Mouse (Mus musculus): ENCODE measurements around the gene Plekha6.

DNA sequence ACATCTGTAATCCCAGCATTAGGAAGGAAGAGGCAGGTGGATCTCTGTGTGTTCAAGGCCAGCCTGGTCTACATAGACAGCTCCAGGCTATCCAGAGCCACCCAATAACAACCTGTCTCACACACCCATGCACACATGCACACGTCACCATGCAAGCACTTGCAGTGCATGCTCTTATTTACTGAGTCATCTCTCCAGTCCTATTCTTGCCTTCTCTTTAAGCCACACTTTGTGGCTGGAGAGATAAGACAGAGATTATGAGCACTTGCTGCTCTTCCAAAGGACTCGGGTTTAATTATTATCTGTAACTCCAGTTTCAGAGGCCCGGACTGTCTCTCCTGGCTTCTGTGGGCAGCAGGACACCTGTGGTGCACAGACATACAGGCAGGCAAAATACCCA, 45.2 kb upstream of the Plekha6 start:
- TF ChIP-seq POLR2A (IDR thresholded peaks at IDR 0.05; ENCODE audit: insufficient read length, low read depth) (no peak), SRF (IDR thresholded peaks at IDR 0.05; ENCODE audit: control insufficient read depth, insufficient read length, low read depth) (no peak), MYOG (IDR thresholded peaks at IDR 0.05; ENCODE audit: control insufficient read depth in 1 of 3, insufficient read depth in 1 of 3, insufficient read length in 2 of 3, low read depth in 2 of 3) (peak in 1 of 3 experiments; percentile 13)

All from myocyte (in vitro differentiated cells).